Mouse (Mus musculus) midbrain, embryonic 12.5 days (tissue): ENCODE measurements around the gene Snap25. TPM values are rescaled to one million over a fixed set of nuclear protein-coding genes. Genes with fewer than 3 reads are reported as not detected.

Experiments
- ATAC-seq: fragments of 200-750 bp; cut with Nextera tagmentation; 2 replicates; pipeline ENCODE4 v1.8.0; 2017; ENCODE audit warnings: low read depth, moderate TSS enrichment, moderate library complexity; ENCODE audit not compliant: low FRiP score
- H3K27ac ChIP-seq: fragments of 300-500 bp; sonication (generic); replicated peaks from 2 replicates; pipeline ENCODE4 v1.5.1; 2016; ENCODE audit warnings: mild to moderate bottlenecking
- H3K27me3 ChIP-seq: fragments of 300-500 bp; sonication (generic); 2 replicates; pipeline ENCODE4 v1.6.1; 2016; ENCODE audit warnings: mild to moderate bottlenecking
- H3K36me3 ChIP-seq: fragments of 300-500 bp; sonication (generic); 2 replicates; pipeline ENCODE4 v1.6.1; 2016
- H3K4me1 ChIP-seq: fragments of 300-500 bp; sonication (generic); 2 replicates; pipeline ENCODE4 v1.6.1; 2016
- H3K4me2 ChIP-seq: fragments of 300-500 bp; sonication (generic); replicated peaks from 2 replicates; pipeline ENCODE4 v1.6.1; 2016; ENCODE audit warnings: mild to moderate bottlenecking, moderate library complexity
- H3K4me3 ChIP-seq: fragments of 300-500 bp; sonication (generic); 2 replicates; pipeline ENCODE4 v1.5.1; 2016; ENCODE audit warnings: mild to moderate bottlenecking
- H3K9ac ChIP-seq: fragments of 300-500 bp; sonication (generic); replicated peaks from 2 replicates; pipeline ENCODE4 v1.6.1; 2016; ENCODE audit warnings: mild to moderate bottlenecking, moderate library complexity
- H3K9me3 ChIP-seq: fragments of 300-500 bp; sonication (generic); 2 replicates; pipeline ENCODE4 v1.6.1; 2016; ENCODE audit warnings: mild to moderate bottlenecking
- WGBS: fragments of 180-500 bp; shearing (Covaris S2); methylation state at CpG from one replicate; pipeline ENCODE4 v1.1.7; 2016; 5-methylcytosine and 5-hydroxymethylcytosine counted together
- polyA plus RNA-seq: library from polyadenylated mRNA; unstranded; fragments of >200 nt; fragmentation: Nextera tagmentation; extraction: Ambion mirVana; gene quantifications from 2 replicates; pipeline ENCODE4 v1.2.1, GENCODE M21; 2016

Snap25 gene
- polyA plus RNA-seq, 1 experiment from 2014 or later, result 37.0 TPM

- Histone ChIP-seq H3K9me3 (no peaks in the 10 kb centered on the region), H3K27me3 (no peaks in the 10 kb centered on the region), H3K4me1 (no peaks in the 10 kb centered on the region), H3K27ac (no peak overlapping the region), H3K9ac (no peak overlapping the region), H3K4me3 (no peak overlapping the region), H3K4me2 (no peak overlapping the region), H3K36me3 (0 out of 2 replicates have a peak, but pooled peaks cover 7% of the 10 kb centered on the region)
- 87% methylated on average over 4 of the region's 4 CpGs for WGBS
- no peak for ATAC-seq
Observed at GRCm38 (mm10) chr2:136784310-136784709, 71.1 kb downstream of the Snap25 start.

GRCm38 (mm10) chr2:136788379-136788778, 75.1 kb downstream of the Snap25 start:
- H3K27ac ChIP-seq, result no peak overlapping the region
- no peak overlapping the region for H3K4me3 ChIP-seq
- no peaks in the 10 kb centered on the region for H3K9me3 ChIP-seq
- H3K4me1 ChIP-seq, result no peaks in the 10 kb centered on the region
- 45% methylated on average over 4 of the region's 4 CpGs for WGBS
- H3K27me3 ChIP-seq, result no peaks in the 10 kb centered on the region
- H3K36me3 ChIP-seq, result no peaks in the 10 kb centered on the region
- no peak overlapping the region for H3K9ac ChIP-seq
- H3K4me2 ChIP-seq, result no peak overlapping the region
- no peak for ATAC-seq

GRCm38 (mm10) chr2:136796518-136796917, 83.3 kb downstream of the Snap25 start:
- no peak overlapping the region for H3K9ac ChIP-seq
- H3K4me2 ChIP-seq, result no peak overlapping the region
- H3K27ac ChIP-seq, result no peak overlapping the region
- H3K4me1 ChIP-seq, result no peaks in the 10 kb centered on the region
- no peak for ATAC-seq
- no peaks in the 10 kb centered on the region for H3K27me3 ChIP-seq
- no peaks in the 10 kb centered on the region for H3K9me3 ChIP-seq
- 90% methylated on average over 1 of the region's 1 CpGs for WGBS
- no peak overlapping the region for H3K4me3 ChIP-seq
- no peaks in the 10 kb centered on the region for H3K36me3 ChIP-seq

GRCm38 (mm10) chr2:136798887-136799430, 85.7 kb downstream of the Snap25 start:
- H3K27ac ChIP-seq, result no peak overlapping the region
- no peaks in the 10 kb centered on the region for H3K9me3 ChIP-seq
- no peaks in the 10 kb centered on the region for H3K4me1 ChIP-seq
- no peaks in the 10 kb centered on the region for H3K27me3 ChIP-seq
- no peak overlapping the region for H3K9ac ChIP-seq
- no peaks in the 10 kb centered on the region for H3K36me3 ChIP-seq
- H3K4me3 ChIP-seq, result no peak overlapping the region
- ATAC-seq, result no peak
- 84% methylated on average over 2 of the region's 2 CpGs for WGBS
- H3K4me2 ChIP-seq, result no peak overlapping the region

GRCm38 (mm10) chr2:136801102-136801501, 87.8 kb downstream of the Snap25 start:
- Histone ChIP-seq H3K36me3 (no peaks in the 10 kb centered on the region), H3K27me3 (no peaks in the 10 kb centered on the region), H3K4me2 (no peak overlapping the region), H3K9ac (no peak overlapping the region), H3K9me3 (no peaks in the 10 kb centered on the region), H3K27ac (no peak overlapping the region), H3K4me1 (no peaks in the 10 kb centered on the region), H3K4me3 (no peak overlapping the region)
- ATAC-seq, result no peak

DNA sequence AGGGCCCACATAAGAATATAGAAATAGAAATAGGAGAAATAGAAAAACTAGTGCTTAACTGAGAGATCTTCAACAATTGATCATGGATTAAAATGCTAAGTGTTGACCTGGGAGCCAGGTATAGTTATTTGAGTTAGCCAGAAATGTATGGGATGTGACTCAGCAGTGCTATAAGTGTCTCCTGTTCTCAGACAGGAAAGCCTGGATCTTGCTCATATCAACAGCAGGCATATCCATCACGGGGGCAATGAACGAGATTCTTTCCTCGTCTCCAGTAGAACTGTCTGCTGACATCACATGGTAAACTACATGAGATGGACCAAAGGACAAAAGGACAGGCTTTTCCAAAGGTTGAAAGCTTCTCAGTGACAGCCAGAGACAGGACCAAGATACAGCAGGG, 88.8 kb downstream of the Snap25 start:
- H3K4me1 ChIP-seq, result no peaks in the 10 kb centered on the region
- 81% methylated on average over 3 of the region's 3 CpGs for WGBS
- H3K27me3 ChIP-seq, result no peaks in the 10 kb centered on the region
- H3K4me3 ChIP-seq, result no peak overlapping the region
- H3K27ac ChIP-seq, result no peak overlapping the region
- H3K9ac ChIP-seq, result no peak overlapping the region
- no peaks in the 10 kb centered on the region for H3K9me3 ChIP-seq
- H3K4me2 ChIP-seq, result no peak overlapping the region
- no peaks in the 10 kb centered on the region for H3K36me3 ChIP-seq
- ATAC-seq, result no peak

GRCm38 (mm10) chr2:136803142-136803541, 89.9 kb downstream of the Snap25 start:
- 94% methylated on average over 7 of the region's 7 CpGs for WGBS
- Histone ChIP-seq H3K4me2 (no peak overlapping the region), H3K9ac (no peak overlapping the region), H3K27me3 (no peaks in the 10 kb centered on the region), H3K9me3 (no peaks in the 10 kb centered on the region), H3K4me1 (no peaks in the 10 kb centered on the region), H3K4me3 (no peak overlapping the region), H3K36me3 (no peaks in the 10 kb centered on the region), H3K27ac (no peak overlapping the region)
- no peak for ATAC-seq

DNA sequence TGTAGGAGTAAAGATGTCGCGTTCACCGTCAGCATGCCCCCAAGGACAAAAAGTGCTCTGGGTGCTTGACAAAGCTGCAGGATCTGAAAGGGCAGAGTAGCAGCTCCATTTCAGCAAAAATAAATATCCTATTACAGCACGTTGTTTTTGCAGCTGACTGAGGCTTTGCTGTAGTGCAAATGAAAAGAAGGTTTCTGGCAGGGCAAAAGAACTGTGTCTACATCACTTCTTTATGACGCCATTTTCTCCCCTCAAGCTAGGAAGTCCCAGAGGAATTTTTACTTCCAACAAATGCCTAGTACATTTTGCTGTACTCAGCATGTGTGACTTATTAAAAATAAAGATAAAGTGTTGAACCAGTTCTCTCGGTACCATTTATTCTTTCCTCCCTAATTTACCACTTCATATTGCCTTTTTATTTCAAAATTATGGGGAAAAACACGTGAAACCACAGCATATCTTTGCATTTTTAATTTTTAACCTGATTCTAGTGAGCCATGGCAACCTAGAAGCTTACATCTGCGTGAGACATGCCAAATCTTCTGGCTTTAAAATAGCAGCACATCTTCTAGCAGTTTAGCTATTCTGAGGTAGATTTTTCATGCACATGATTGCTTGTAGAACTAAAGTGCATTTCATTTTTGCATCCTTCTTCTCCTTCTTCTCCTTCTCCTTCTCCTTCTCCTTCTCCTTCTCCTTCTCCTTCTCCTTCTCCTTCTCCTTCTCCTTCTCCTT, 94.9 kb downstream of the Snap25 start:
- Histone ChIP-seq H3K9me3 (no peaks in the 10 kb centered on the region), H3K4me3 (no peak overlapping the region), H3K36me3 (no peaks in the 10 kb centered on the region), H3K27me3 (no peaks in the 10 kb centered on the region), H3K27ac (no peak overlapping the region), H3K9ac (no peak overlapping the region), H3K4me1 (no peaks in the 10 kb centered on the region), H3K4me2 (no peak overlapping the region)
- ATAC-seq, result no peak
- 79% methylated on average over 8 of the region's 8 CpGs for WGBS

- Histone ChIP-seq H3K27ac (no peak overlapping the region), H3K4me3 (no peak overlapping the region), H3K4me1 (no peaks in the 10 kb centered on the region), H3K9me3 (no peaks in the 10 kb centered on the region), H3K27me3 (no peaks in the 10 kb centered on the region), H3K4me2 (no peak overlapping the region), H3K9ac (no peak overlapping the region), H3K36me3 (no peaks in the 10 kb centered on the region)
- ATAC-seq, result no peak
- 94% methylated on average over 1 of the region's 1 CpGs for WGBS
Observed at GRCm38 (mm10) chr2:136811331-136811730, 98.1 kb downstream of the Snap25 start.

DNA sequence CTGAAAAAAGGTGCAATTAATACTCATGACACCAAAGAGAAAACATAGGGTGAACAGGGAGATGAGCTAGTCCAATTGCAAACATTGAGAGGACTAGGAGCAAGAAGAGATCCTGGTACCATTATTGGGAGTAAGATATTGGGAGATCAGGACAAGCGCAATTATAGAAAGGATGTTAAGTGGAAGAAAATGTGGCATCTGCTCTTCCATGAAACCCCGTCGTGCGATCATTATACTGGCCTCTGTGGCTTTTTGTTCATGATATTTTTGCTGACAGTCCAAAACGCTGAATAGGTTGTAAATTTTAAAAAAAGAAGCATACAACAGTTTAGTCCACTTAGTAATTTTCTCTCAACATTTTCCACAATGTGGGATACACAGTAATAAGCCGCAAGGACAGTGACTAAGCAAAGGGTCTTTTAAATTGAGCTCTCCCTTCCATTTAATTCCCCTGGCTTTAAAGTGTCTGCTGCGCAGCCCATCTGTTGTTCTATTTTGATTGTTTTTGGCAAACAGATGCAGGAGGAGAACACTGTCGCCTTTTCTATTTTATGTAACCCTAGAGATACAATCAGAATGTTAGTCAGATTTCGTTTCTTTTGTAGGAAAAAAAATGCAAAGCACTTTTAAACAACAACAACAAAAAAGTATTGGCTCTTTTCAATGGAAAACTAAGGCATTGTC, 103.6 kb downstream of the Snap25 start:
- Histone ChIP-seq H3K4me2 (no peak overlapping the region), H3K9me3 (no peaks in the 10 kb centered on the region), H3K36me3 (no peaks in the 10 kb centered on the region), H3K9ac (no peak overlapping the region), H3K27ac (no peak overlapping the region), H3K4me3 (no peak overlapping the region), H3K27me3 (no peaks in the 10 kb centered on the region), H3K4me1 (no peaks in the 10 kb centered on the region)
- 80% methylated on average over 9 of the region's 9 CpGs for WGBS
- no peak for ATAC-seq

- Histone ChIP-seq H3K36me3 (no peaks in the 10 kb centered on the region), H3K27me3 (no peaks in the 10 kb centered on the region), H3K27ac (no peak overlapping the region), H3K9ac (no peak overlapping the region), H3K4me3 (no peak overlapping the region), H3K4me2 (no peak overlapping the region), H3K9me3 (no peaks in the 10 kb centered on the region), H3K4me1 (peaks cover 3% of the 10 kb centered on the region; the same call in 1 of the 2 replicates)
- WGBS, result 66% methylated on average over 5 of the region's 5 CpGs
- no peak for ATAC-seq
Observed at GRCm38 (mm10) chr2:136823751-136824716, 110.8 kb downstream of the Snap25 start.
